ENCODE assay signal across 9 mouse cellular contexts in genomic region chr11:33176525-33177245, GRCm38 (mm10). TPM values are rescaled to one million over a fixed set of nuclear protein-coding genes. Genes with fewer than 3 reads are reported as not detected.
DNase-seq lines count a peak whose midpoint lies in the region; ATAC-seq lines count a peak whose summit lies in the region.
"Had no signal": no experiment of that assay in that cellular context is flagged by ENCODE, and none has a peak within 500 bp of the region (broad histone marks: within the 10 kb centered on the region; RNA-seq: fewer than 3 reads in every experiment).

No protein-coding gene starts in this region.

- H3K4me3 ChIP-seq in liver, embryonic 11.5 days (ENCODE audit: low read depth, low read length) = no peak overlapping the region
- H3K4me3 ChIP-seq in hindbrain, embryonic 14.5 days (replicated peaks; ENCODE audit: low read length) = no peak overlapping the region

- 32% methylated on average over 20 of the region's 20 CpGs for WGBS in liver, embryonic 11.5 days
- 28% methylated on average over 20 of the region's 20 CpGs for WGBS in hindbrain, embryonic 14.5 days

- H3K9me3 ChIP-seq in liver, embryonic 11.5 days (ENCODE audit: control insufficient read depth, low read length) = no peaks in the 10 kb centered on the region
- no peaks in the 10 kb centered on the region for H3K9me3 ChIP-seq in hindbrain, embryonic 14.5 days (ENCODE audit: control insufficient read depth, low read length)

- no peaks in the 10 kb centered on the region for H3K36me3 ChIP-seq in liver, embryonic 11.5 days (ENCODE audit: control insufficient read depth, insufficient read depth, low read length)
- H3K36me3 ChIP-seq in hindbrain, embryonic 14.5 days (replicated peaks; ENCODE audit: control insufficient read depth, insufficient read depth) = no peaks in the 10 kb centered on the region

- peaks cover 53% of the 10 kb centered on the region for H3K27me3 ChIP-seq in liver, embryonic 11.5 days (replicated peaks; ENCODE audit: control insufficient read depth, insufficient read depth, low read length)
- H3K27me3 ChIP-seq in hindbrain, embryonic 14.5 days (ENCODE audit: control insufficient read depth, insufficient read depth, low read length) = peaks cover 28% of the 10 kb centered on the region

- H3K4me1 ChIP-seq in liver, embryonic 11.5 days (replicated peaks; ENCODE audit: control insufficient read depth, insufficient read depth, low read length) = no peaks in the 10 kb centered on the region
- peaks cover 7% of the 10 kb centered on the region for H3K4me1 ChIP-seq in hindbrain, embryonic 14.5 days (replicated peaks; ENCODE audit: control insufficient read depth, insufficient read depth, low read length)

- ATAC-seq in liver, embryonic 11.5 days (replicated peaks; ENCODE audit: low FRiP score) = no peak
- ATAC-seq in hindbrain, embryonic 14.5 days (ENCODE audit: low FRiP score) = peak; percentile 79

- no peak overlapping the region for H3K4me2 ChIP-seq in liver, embryonic 11.5 days
- H3K4me2 ChIP-seq in hindbrain, embryonic 14.5 days (replicated peaks) = no peak overlapping the region

- no peak overlapping the region for H3K27ac ChIP-seq in liver, embryonic 11.5 days (ENCODE audit: low read depth, low read length)
- H3K27ac ChIP-seq in hindbrain, embryonic 14.5 days = no peak overlapping the region

- H3K9ac ChIP-seq in liver, embryonic 11.5 days (ENCODE audit: low read depth, low read length) = no peak overlapping the region
- no peak overlapping the region for H3K9ac ChIP-seq in hindbrain, embryonic 14.5 days

- peak; percentile 20 for DNase-seq in liver
- no peak for DNase-seq in liver, embryonic 11.5 days (ENCODE audit: low spot score)
- DNase-seq in adipocyte (ENCODE audit: low spot score) = peak; percentile 42
- peak; percentile 84 for DNase-seq in embryo, embryonic 10.5 days (ENCODE audit: low spot score)
- peak; percentile 85 for DNase-seq in hindbrain, embryonic 14.5 days (ENCODE audit: low spot score)
- DNase-seq in lung, postnatal 10 days = peak; percentile 62
- DNase-seq in skeletal muscle tissue, adult 2 months (ENCODE audit: low read depth, low spot score) = peak; percentile 7
- no peak for DNase-seq in urinary bladder, adult 2 months (ENCODE audit: low spot score)

RNA-seq across cellular contexts. Expression of gene Npm1, which starts 13.7 kb away (rescaled TPM):
- polyA plus RNA-seq in liver, embryonic 11.5 days (2014; fragmentation: Nextera tagmentation; extraction: Ambion mirVana) = 1,827 and 1,921 TPM in 2 replicates
- polyA plus RNA-seq in hindbrain, embryonic 14.5 days (2014; fragmentation: Nextera tagmentation; extraction: Ambion mirVana) = 418 and 450 TPM in 2 replicates
- 295 and 406 TPM in 2 replicates for polyA plus RNA-seq in urinary bladder, adult 2 months (2012; rRNA removed)

RNA-seq across cellular contexts. Expression of gene Tlx3, which starts 26.7 kb away (rescaled TPM):
- not detected in 2 replicates for polyA plus RNA-seq in liver, embryonic 11.5 days (2014; fragmentation: Nextera tagmentation; extraction: Ambion mirVana)
- polyA plus RNA-seq in hindbrain, embryonic 14.5 days (2014; fragmentation: Nextera tagmentation; extraction: Ambion mirVana) = 21.2 and 23.0 TPM in 2 replicates
- not detected in 2 replicates for polyA plus RNA-seq in urinary bladder, adult 2 months (2012; rRNA removed)
- polyA plus RNA-seq: stomach, embryonic 16.5 days had no signal

RNA-seq across cellular contexts. Expression of gene Fgf18, which starts 29.5 kb away (rescaled TPM):
- 0.56 and 0.90 TPM in 2 replicates for polyA plus RNA-seq in liver, embryonic 11.5 days (2014; fragmentation: Nextera tagmentation; extraction: Ambion mirVana)
- 9.0 and 10.1 TPM in 2 replicates for polyA plus RNA-seq in hindbrain, embryonic 14.5 days (2014; fragmentation: Nextera tagmentation; extraction: Ambion mirVana)
- polyA plus RNA-seq in urinary bladder, adult 2 months (2012; rRNA removed) = 0.88 and 1.2 TPM in 2 replicates

Comparison
In these comparisons a context has a peak if more than half of its experiments do, and no peak if none do; other contexts are left out.
1. DNase-seq: peak in liver (single experiment), adipocyte (single experiment), embryo, embryonic 10.5 days (single experiment), hindbrain, embryonic 14.5 days (single experiment), lung, postnatal 10 days (single experiment) and skeletal muscle tissue, adult 2 months (single experiment); none in liver, embryonic 11.5 days (single experiment) and urinary bladder, adult 2 months (single experiment).
2. RNA of gene Tlx3, which starts 26.7 kb away (polyA plus RNA-seq): 21.2 to 23.0 TPM in hindbrain, embryonic 14.5 days; not detected in urinary bladder, adult 2 months and not detected in liver, embryonic 11.5 days; every median in the first group is over 10 times any median in the second.